8 mouse cellular contexts compared by ENCODE assay signal in the genomic region with DNA sequence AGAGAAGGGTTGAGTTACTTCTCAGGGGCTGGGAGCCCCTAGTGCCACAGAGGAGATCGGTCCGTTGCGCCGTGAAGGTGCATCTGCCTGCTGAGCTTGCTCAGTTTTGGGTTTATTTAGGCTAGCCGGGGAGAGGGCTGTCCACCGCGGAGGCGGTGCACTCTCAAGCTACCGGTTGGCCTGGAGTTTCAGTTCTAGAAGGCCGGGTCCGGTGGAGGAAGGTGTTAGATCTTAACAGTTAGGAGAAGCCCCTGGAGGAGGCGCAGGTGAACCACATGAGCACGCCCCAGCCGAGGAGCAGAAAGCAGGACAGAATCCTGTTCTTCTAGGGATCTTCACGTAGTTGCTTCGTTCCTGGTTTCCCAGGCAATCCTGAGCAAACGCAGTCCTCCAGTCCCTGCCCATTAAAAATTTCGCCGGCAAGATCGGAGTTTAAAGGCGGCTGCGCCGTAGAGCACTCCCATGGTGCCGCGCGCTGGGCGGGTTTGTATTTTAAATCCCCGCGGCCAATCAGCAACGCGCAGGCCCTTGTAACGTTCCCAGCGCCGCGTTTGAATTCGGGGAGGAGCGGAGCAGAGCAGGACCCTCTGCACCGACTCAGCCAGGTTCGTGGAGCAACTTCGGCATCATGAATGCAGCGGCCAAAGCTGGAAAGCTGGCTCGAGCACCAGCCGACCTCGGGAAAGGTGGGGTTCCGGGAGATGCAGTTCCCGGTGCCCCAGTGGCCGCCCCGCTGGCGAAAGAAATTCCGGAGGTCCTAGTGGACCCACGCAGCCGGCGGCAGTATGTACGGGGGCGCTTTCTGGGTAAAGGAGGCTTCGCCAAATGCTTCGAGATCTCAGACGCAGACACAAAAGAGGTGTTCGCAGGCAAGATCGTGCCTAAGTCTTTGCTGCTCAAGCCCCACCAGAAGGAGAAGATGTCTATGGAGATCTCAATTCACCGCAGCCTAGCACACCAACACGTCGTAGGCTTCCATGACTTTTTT. TPM values are rescaled to one million over a fixed set of nuclear protein-coding genes. Genes with fewer than 3 reads are reported as not detected.
A peak's percentile ranks its signal among the peaks of the same experiment; 100 is the strongest.
DNase-seq lines count a peak whose midpoint lies in the region; ATAC-seq and TF ChIP-seq lines count a peak whose summit lies in the region.

TSS of gene Plk1 (plus strand) at position 525 of the 988 bp plus-strand sequence.

- H3K27ac ChIP-seq in forebrain, embryonic 11.5 days (ENCODE audit: low read depth, low read length) = peak within 1 kb of the TSS; percentile 89
- peak within 1 kb of the TSS; percentile 64 for H3K27ac ChIP-seq in heart, embryonic 16.5 days (ENCODE audit: low read length)
- H3K27ac ChIP-seq in liver, embryonic 15.5 days (replicated peaks) = peak within 1 kb of the TSS; percentile 92
- peak within 1 kb of the TSS; percentile 43 for H3K27ac ChIP-seq in neural tube, embryonic 13.5 days (replicated peaks)
- peak within 1 kb of the TSS; percentile 73 for H3K27ac ChIP-seq in testis, adult 2 months (ENCODE audit: control insufficient read depth, insufficient read depth, low read depth, low read length)

- under 1% methylated on average over 63 of the region's 63 CpGs for WGBS in forebrain, embryonic 11.5 days
- under 1% methylated on average over 63 of the region's 63 CpGs for WGBS in heart, embryonic 16.5 days
- under 1% methylated on average over 63 of the region's 63 CpGs for WGBS in liver, embryonic 15.5 days (ENCODE audit: insufficient replicate concordance)
- WGBS in neural tube, embryonic 13.5 days = under 1% methylated on average over 63 of the region's 63 CpGs

- H3K4me3 ChIP-seq in E14TG2a.4 (replicated peaks; ENCODE audit: low read length) = peak within 1 kb of the TSS; percentile 97
- H3K4me3 ChIP-seq in forebrain, embryonic 11.5 days (ENCODE audit: low read depth, low read length) = peak within 1 kb of the TSS; percentile 77
- H3K4me3 ChIP-seq in heart, embryonic 16.5 days (ENCODE audit: low read length) = peak within 1 kb of the TSS; percentile 62
- H3K4me3 ChIP-seq in liver, embryonic 15.5 days (replicated peaks) = peak within 1 kb of the TSS; percentile 98
- H3K4me3 ChIP-seq in neural tube, embryonic 13.5 days = peak within 1 kb of the TSS; percentile 60
- peak within 1 kb of the TSS; percentile 90 for H3K4me3 ChIP-seq in testis, adult 2 months (ENCODE audit: control insufficient read depth, low read depth, low read length)

- no peaks in the 10 kb centered on the region for H3K9me3 ChIP-seq in E14TG2a.4 (ENCODE audit: low read length)
- H3K9me3 ChIP-seq in forebrain, embryonic 11.5 days (ENCODE audit: control insufficient read depth, low read length) = no peaks in the 10 kb centered on the region
- H3K9me3 ChIP-seq in heart, embryonic 16.5 days (replicated peaks; ENCODE audit: control insufficient read depth, low read length) = no peaks in the 10 kb centered on the region
- no peaks in the 10 kb centered on the region for H3K9me3 ChIP-seq in liver, embryonic 15.5 days (replicated peaks)
- no peaks in the 10 kb centered on the region for H3K9me3 ChIP-seq in neural tube, embryonic 13.5 days

- H3K36me3 ChIP-seq in E14TG2a.4 (ENCODE audit: insufficient read depth, low read length) = peaks cover 51% of the 10 kb centered on the region
- H3K36me3 ChIP-seq in forebrain, embryonic 11.5 days (ENCODE audit: control insufficient read depth, insufficient read depth, low read length) = peaks cover 7% of the 10 kb centered on the region; the same call in 1 of the 2 replicates
- peaks cover 15% of the 10 kb centered on the region for H3K36me3 ChIP-seq in heart, embryonic 16.5 days (ENCODE audit: control insufficient read depth, insufficient read depth)
- peaks cover 39% of the 10 kb centered on the region for H3K36me3 ChIP-seq in liver, embryonic 15.5 days (replicated peaks)
- peaks cover 17% of the 10 kb centered on the region for H3K36me3 ChIP-seq in neural tube, embryonic 13.5 days
- H3K36me3 ChIP-seq in testis, adult 2 months (ENCODE audit: control insufficient read depth, insufficient read depth, low read length) = no peaks in the 10 kb centered on the region; the same call in 1 of the 2 replicates

- peak; percentile 91 for ATAC-seq in forebrain, embryonic 11.5 days (replicated peaks; ENCODE audit: low FRiP score)
- ATAC-seq in heart, embryonic 16.5 days (replicated peaks; ENCODE audit: extremely low read depth, insufficient read depth, low FRiP score) = peak; percentile 94
- ATAC-seq in liver, embryonic 15.5 days (ENCODE audit: insufficient read depth) = peak; percentile 93
- peak; percentile 94 for ATAC-seq in neural tube, embryonic 13.5 days (ENCODE audit: low read depth)

- peak; percentile 60 for TF ChIP-seq POLR2A in testis, adult 2 months (IDR thresholded peaks at IDR 0.05; ENCODE audit: control insufficient read depth, low read depth, low read length)

- peak; percentile 84 for DNase-seq in c-Kit-positive CD71-positive TER-119-negative erythroid progenitor cells, embryonic 14.5 days (ENCODE audit: low read depth)
- DNase-seq in forebrain, embryonic 11.5 days (ENCODE audit: low spot score) = peak; percentile 93
- DNase-seq in kidney, postnatal 36 days = peak; percentile 79 to 90

- no peaks in the 10 kb centered on the region for H3K27me3 ChIP-seq in E14TG2a.4 (ENCODE audit: insufficient read depth, low read length)
- H3K27me3 ChIP-seq in forebrain, embryonic 11.5 days (ENCODE audit: control insufficient read depth, insufficient read depth, low read length) = no peaks in the 10 kb centered on the region
- no peaks in the 10 kb centered on the region for H3K27me3 ChIP-seq in heart, embryonic 16.5 days (ENCODE audit: control insufficient read depth, insufficient read depth, low read length)
- H3K27me3 ChIP-seq in liver, embryonic 15.5 days = no peaks in the 10 kb centered on the region
- no peaks in the 10 kb centered on the region for H3K27me3 ChIP-seq in neural tube, embryonic 13.5 days
- H3K27me3 ChIP-seq in testis, adult 2 months (ENCODE audit: control insufficient read depth, insufficient read depth, low read length) = no peaks in the 10 kb centered on the region

- peaks cover 61% of the 10 kb centered on the region for H3K4me1 ChIP-seq in E14TG2a.4 (replicated peaks; ENCODE audit: low read depth, low read length)
- H3K4me1 ChIP-seq in forebrain, embryonic 11.5 days (replicated peaks; ENCODE audit: control insufficient read depth, insufficient read depth, low read length) = peaks cover 10% of the 10 kb centered on the region
- peaks cover 35% of the 10 kb centered on the region for H3K4me1 ChIP-seq in heart, embryonic 16.5 days (ENCODE audit: control insufficient read depth, insufficient read depth, low read length)
- peaks cover 52% of the 10 kb centered on the region for H3K4me1 ChIP-seq in liver, embryonic 15.5 days (replicated peaks)
- peaks cover 42% of the 10 kb centered on the region for H3K4me1 ChIP-seq in neural tube, embryonic 13.5 days (replicated peaks)
- H3K4me1 ChIP-seq in testis, adult 2 months (ENCODE audit: control insufficient read depth, insufficient read depth, low read length) = peaks cover 17% of the 10 kb centered on the region

- TF ChIP-seq CTCF in E14TG2a.4 (conservative IDR thresholded peaks at IDR 0.05; ENCODE audit: low read length) = no peak
- 0 out of 2 replicates have a peak, but pooled peaks have one; percentile 4 for TF ChIP-seq CTCF in testis, adult 2 months (IDR thresholded peaks at IDR 0.05; ENCODE audit: control insufficient read depth, insufficient read depth, insufficient replicate concordance, low read depth, low read length)

- H3K4me2 ChIP-seq in forebrain, embryonic 11.5 days (ENCODE audit: low read depth, low read length, severe bottlenecking) = peak within 1 kb of the TSS; percentile 87
- peak within 1 kb of the TSS; percentile 96 for H3K4me2 ChIP-seq in heart, embryonic 16.5 days (ENCODE audit: low read depth, low read length)
- H3K4me2 ChIP-seq in liver, embryonic 15.5 days = peak within 1 kb of the TSS; percentile 79
- H3K4me2 ChIP-seq in neural tube, embryonic 13.5 days = peak within 1 kb of the TSS; percentile 99

- H3K9ac ChIP-seq in forebrain, embryonic 11.5 days (ENCODE audit: low read length) = peak within 1 kb of the TSS; percentile 92
- H3K9ac ChIP-seq in heart, embryonic 16.5 days (ENCODE audit: low read length) = peak within 1 kb of the TSS; percentile 88
- H3K9ac ChIP-seq in liver, embryonic 15.5 days = peak within 1 kb of the TSS; percentile 86
- H3K9ac ChIP-seq in neural tube, embryonic 13.5 days = peak within 1 kb of the TSS; percentile 83

RNA-seq across cellular contexts. Expression of gene Plk1, which starts in this region (rescaled TPM):
- 191 and 197 TPM in 2 replicates for polyA plus RNA-seq in forebrain, embryonic 11.5 days (2014; fragmentation: Nextera tagmentation; extraction: Ambion mirVana)
- 91.0 and 96.3 TPM in 2 replicates for polyA plus RNA-seq in heart, embryonic 16.5 days (2015; fragmentation: Nextera tagmentation; extraction: Ambion mirVana)
- 102 and 110 TPM in 2 replicates for polyA plus RNA-seq in liver, embryonic 15.5 days (2015; fragmentation: Nextera tagmentation; extraction: Ambion mirVana)
- 23.5 and 27.4 TPM in 2 replicates for polyA plus RNA-seq in neural tube, embryonic 13.5 days (2015; fragmentation: Nextera tagmentation; extraction: Ambion mirVana)
- polyA plus RNA-seq in testis, adult 2 months (2012; rRNA removed) = 52.8 and 62.3 TPM in 2 replicates

Comparison
In these comparisons a context has a peak if more than half of its experiments do, and no peak if none do; other contexts are left out.
1. Peak in every context shown above with its lines: DNase-seq, ATAC-seq, H3K4me3 ChIP-seq and H3K27ac ChIP-seq.